Mouse (Mus musculus): ENCODE data around the gene Pakap. TPM values are rescaled to one million over a fixed set of nuclear protein-coding genes. Genes with fewer than 3 reads are reported as not detected.

Pakap gene
- total and polyA plus RNA-seq, 2 experiments from 2014 or later: 6.9 to 9.5 TPM

GRCm38 (mm10) chr4:57789118-57789517, 221.1 kb downstream of the Pakap start:
- H3K9ac ChIP-seq: no peak overlapping the region
- no peak for TF ChIP-seq CTCF (IDR thresholded peaks at IDR 0.05; ENCODE audit: low read depth)
- H3K4me2 ChIP-seq (ENCODE audit: low read depth): no peak overlapping the region
- H3K27ac ChIP-seq (ENCODE audit: low read depth, low read length): no peak overlapping the region
- H3K9me3 ChIP-seq (ENCODE audit: low read length): no peaks in the 10 kb centered on the region
- ATAC-seq: no peak
- no peaks in the 10 kb centered on the region for H3K36me3 ChIP-seq (ENCODE audit: insufficient read depth)
- no peaks in the 10 kb centered on the region for H3K4me1 ChIP-seq (ENCODE audit: insufficient read depth)
- no peaks in the 10 kb centered on the region for H3K27me3 ChIP-seq (ENCODE audit: insufficient read depth, low read length)
- no peak for DNase-seq
- H3K4me3 ChIP-seq (ENCODE audit: low read depth, low read length): no peak overlapping the region

GRCm38 (mm10) chr4:57793989-57794388, 226.0 kb downstream of the Pakap start:
- H3K27ac ChIP-seq (ENCODE audit: low read depth, low read length): no peak overlapping the region
- no peaks in the 10 kb centered on the region for H3K36me3 ChIP-seq (ENCODE audit: insufficient read depth)
- no peak overlapping the region for H3K4me3 ChIP-seq (ENCODE audit: low read depth, low read length)
- H3K27me3 ChIP-seq (ENCODE audit: insufficient read depth, low read length): no peaks in the 10 kb centered on the region
- H3K9ac ChIP-seq: no peak overlapping the region
- 57% methylated on average over 8 of the region's 8 CpGs for WGBS
- no peaks in the 10 kb centered on the region for H3K9me3 ChIP-seq (ENCODE audit: low read length)
- no peak for TF ChIP-seq CTCF (IDR thresholded peaks at IDR 0.05; ENCODE audit: low read depth)
- no peaks in the 10 kb centered on the region for H3K4me1 ChIP-seq (ENCODE audit: insufficient read depth)
- ATAC-seq (no peak), DNase-seq (no peak)
- no peak overlapping the region for H3K4me2 ChIP-seq (ENCODE audit: low read depth)

GRCm38 (mm10) chr4:57794547-57794946, 226.6 kb downstream of the Pakap start:
- 37% methylated on average over 3 of the region's 3 CpGs for WGBS
- TF ChIP-seq CTCF (IDR thresholded peaks at IDR 0.05; ENCODE audit: low read depth): no peak
- ATAC-seq: no peak
- H3K9ac ChIP-seq: no peak overlapping the region
- H3K4me2 ChIP-seq (ENCODE audit: low read depth): no peak overlapping the region
- no peak for DNase-seq
- no peak overlapping the region for H3K4me3 ChIP-seq (ENCODE audit: low read depth, low read length)
- no peaks in the 10 kb centered on the region for H3K36me3 ChIP-seq (ENCODE audit: insufficient read depth)
- H3K9me3 ChIP-seq (ENCODE audit: low read length): no peaks in the 10 kb centered on the region
- no peak overlapping the region for H3K27ac ChIP-seq (ENCODE audit: low read depth, low read length)
- no peaks in the 10 kb centered on the region for H3K4me1 ChIP-seq (ENCODE audit: insufficient read depth)
- no peaks in the 10 kb centered on the region for H3K27me3 ChIP-seq (ENCODE audit: insufficient read depth, low read length)

- 81% methylated on average over 9 of the region's 9 CpGs for WGBS
- no peaks in the 10 kb centered on the region for H3K36me3 ChIP-seq (ENCODE audit: insufficient read depth)
Observed at GRCm38 (mm10) chr4:57797548-57798285, 229.7 kb downstream of the Pakap start.

GRCm38 (mm10) chr4:57798286-57799018, 230.5 kb downstream of the Pakap start:
- DNase-seq (no peak), ATAC-seq (no peak)
- Histone ChIP-seq H3K9me3 (ENCODE audit: low read length) (no peaks in the 10 kb centered on the region), H3K4me3 (ENCODE audit: low read depth, low read length) (no peak overlapping the region), H3K4me1 (ENCODE audit: insufficient read depth) (no peaks in the 10 kb centered on the region), H3K4me2 (ENCODE audit: low read depth) (no peak overlapping the region), H3K9ac (no peak overlapping the region), H3K27me3 (ENCODE audit: insufficient read depth, low read length) (no peaks in the 10 kb centered on the region), H3K27ac (ENCODE audit: low read depth, low read length) (no peak overlapping the region), H3K36me3 (ENCODE audit: insufficient read depth) (no peaks in the 10 kb centered on the region)
- 17% methylated on average over 10 of the region's 10 CpGs for WGBS
- TF ChIP-seq CTCF (IDR thresholded peaks at IDR 0.05; ENCODE audit: low read depth): no peak

More at GRCm38 (mm10) chr4:57797548-57798285, 229.7 kb downstream of the Pakap start:
- Histone ChIP-seq H3K4me3 (ENCODE audit: low read depth, low read length) (no peak overlapping the region), H3K9ac (no peak overlapping the region), H3K9me3 (ENCODE audit: low read length) (no peaks in the 10 kb centered on the region), H3K4me2 (ENCODE audit: low read depth) (no peak overlapping the region), H3K27me3 (ENCODE audit: insufficient read depth, low read length) (no peaks in the 10 kb centered on the region), H3K27ac (ENCODE audit: low read depth, low read length) (no peak overlapping the region), H3K4me1 (ENCODE audit: insufficient read depth) (no peaks in the 10 kb centered on the region)
- DNase-seq (no peak), ATAC-seq (no peak)
- no peak for TF ChIP-seq CTCF (IDR thresholded peaks at IDR 0.05; ENCODE audit: low read depth)

- 64% methylated on average over 1 of the region's 1 CpGs for WGBS
- ATAC-seq: no peak
Observed at GRCm38 (mm10) chr4:57799297-57799696, 231.3 kb downstream of the Pakap start.

GRCm38 (mm10) chr4:57801239-57801638, 233.3 kb downstream of the Pakap start:
- H3K4me3 ChIP-seq (ENCODE audit: low read depth, low read length): no peak overlapping the region
- TF ChIP-seq CTCF (IDR thresholded peaks at IDR 0.05; ENCODE audit: low read depth): no peak
- 89% methylated on average over 7 of the region's 7 CpGs for WGBS
- no peak overlapping the region for H3K27ac ChIP-seq (ENCODE audit: low read depth, low read length)
- H3K4me2 ChIP-seq (ENCODE audit: low read depth): no peak overlapping the region
- no peaks in the 10 kb centered on the region for H3K27me3 ChIP-seq (ENCODE audit: insufficient read depth, low read length)
- ATAC-seq: no peak
- H3K9me3 ChIP-seq (ENCODE audit: low read length): no peaks in the 10 kb centered on the region
- H3K36me3 ChIP-seq (ENCODE audit: insufficient read depth): no peaks in the 10 kb centered on the region
- DNase-seq: no peak
- no peaks in the 10 kb centered on the region for H3K4me1 ChIP-seq (ENCODE audit: insufficient read depth)
- no peak overlapping the region for H3K9ac ChIP-seq

More at GRCm38 (mm10) chr4:57799297-57799696, 231.3 kb downstream of the Pakap start:
- Histone ChIP-seq H3K27me3 (ENCODE audit: insufficient read depth, low read length) (no peaks in the 10 kb centered on the region), H3K9ac (no peak overlapping the region), H3K4me2 (ENCODE audit: low read depth) (no peak overlapping the region), H3K9me3 (ENCODE audit: low read length) (no peaks in the 10 kb centered on the region), H3K36me3 (ENCODE audit: insufficient read depth) (no peaks in the 10 kb centered on the region), H3K4me1 (ENCODE audit: insufficient read depth) (no peaks in the 10 kb centered on the region), H3K4me3 (ENCODE audit: low read depth, low read length) (no peak overlapping the region), H3K27ac (ENCODE audit: low read depth, low read length) (no peak overlapping the region)
- no peak for TF ChIP-seq CTCF (IDR thresholded peaks at IDR 0.05; ENCODE audit: low read depth)
- DNase-seq: no peak
